Mouse (Mus musculus) lung, embryonic 14.5 days (tissue): Measurements from ENCODE around the gene Gm20388. TPM values are rescaled to one million over a fixed set of nuclear protein-coding genes. Genes with fewer than 3 reads are reported as not detected.

Experiments used
- ATAC-seq: fragments of 200-750 bp; cut with Nextera tagmentation; 2 replicates; pipeline ENCODE4 v1.8.0; 2017; ENCODE audit warnings: mild to moderate bottlenecking, moderate TSS enrichment, moderate library complexity; ENCODE audit not compliant: insufficient read depth
- DNase-seq: peaks from one replicate; pipeline ENCODE4 v3.0.0-alpha.2; 2015
- H3K27ac ChIP-seq: fragments of 300-500 bp; sonication (generic); 2 replicates; pipeline ENCODE4 v1.5.1; 2014; ENCODE audit warnings: low read depth, mild to moderate bottlenecking, moderate library complexity
- H3K27me3 ChIP-seq: fragments of 300-500 bp; sonication (generic); 2 replicates; pipeline ENCODE4 v1.6.1; 2014; ENCODE audit warnings: low read length, control low read depth; ENCODE audit not compliant: insufficient read depth
- H3K36me3 ChIP-seq: fragments of 300-500 bp; sonication (generic); 2 replicates; pipeline ENCODE4 v1.6.1; 2014; ENCODE audit warnings: control low read depth; ENCODE audit not compliant: insufficient read depth
- H3K4me1 ChIP-seq: fragments of 300-500 bp; sonication (generic); 2 replicates; pipeline ENCODE4 v1.6.1; 2014; ENCODE audit warnings: antibody characterized with exemption, control low read depth; ENCODE audit not compliant: insufficient read depth
- H3K4me2 ChIP-seq: fragments of 300-500 bp; sonication (generic); 2 replicates; pipeline ENCODE4 v1.6.1; 2014; ENCODE audit warnings: mild to moderate bottlenecking
- H3K4me3 ChIP-seq: fragments of 300-500 bp; sonication (generic); 2 replicates; pipeline ENCODE4 v1.5.1; 2014; ENCODE audit warnings: low read depth, low read length
- H3K9ac ChIP-seq: fragments of 300-500 bp; sonication (generic); 2 replicates; pipeline ENCODE4 v1.6.1; 2014
- H3K9me3 ChIP-seq: fragments of 300-500 bp; sonication (generic); 2 replicates; pipeline ENCODE4 v1.6.1; 2016; ENCODE audit warnings: low read depth, low read length, control low read depth
- CTCF ChIP-seq: IDR thresholded peaks from 2 replicates; pipeline ENCODE4 v1.5.1; 2016; ENCODE audit warnings: antibody characterized with exemption, low read depth
- WGBS: fragments of 180-500 bp; shearing (Covaris S2); extraction: QIAGEN DNeasy Blood & Tissue Kit; methylation state at CpG from one replicate; pipeline ENCODE4 v1.1.7; 2014; 5-methylcytosine and 5-hydroxymethylcytosine counted together
- polyA plus RNA-seq: library from polyadenylated mRNA; unstranded; fragments of >200 nt; fragmentation: Nextera tagmentation; extraction: Ambion mirVana; gene quantifications from 2 replicates; pipeline ENCODE4 v1.2.1, GENCODE M21; 2014

Gm20388 gene
- polyA plus RNA-seq, 1 experiment from 2014 or later = not detected

GRCm38 (mm10) chr8:121035611-121036010 lies 1125.0 kb downstream of the Gm20388 start:
- no peak for TF ChIP-seq CTCF
- H3K4me3 ChIP-seq = no peak overlapping the region
- H3K9me3 ChIP-seq = no peaks in the 10 kb centered on the region
- no peak overlapping the region for H3K4me2 ChIP-seq
- no peaks in the 10 kb centered on the region for H3K27me3 ChIP-seq
- no peak overlapping the region for H3K9ac ChIP-seq
- ATAC-seq (peak; percentile 29; the same call in 1 of the 2 replicates), DNase-seq (peak; percentile 65)
- no peak overlapping the region; the same call in 1 of the 2 replicates for H3K27ac ChIP-seq
- 36% methylated on average over 8 of the region's 8 CpGs for WGBS
- no peaks in the 10 kb centered on the region for H3K4me1 ChIP-seq
- H3K36me3 ChIP-seq = no peaks in the 10 kb centered on the region

- ATAC-seq = peak; percentile 41; the same call in 1 of the 2 replicates
- Histone ChIP-seq H3K4me2 (peak overlapping the region; percentile 34), H3K27ac (no peak overlapping the region), H3K9me3 (no peaks in the 10 kb centered on the region), H3K9ac (no peak overlapping the region), H3K4me1 (peaks cover 8% of the 10 kb centered on the region; the same call in 1 of the 2 replicates), H3K27me3 (no peaks in the 10 kb centered on the region), H3K36me3 (no peaks in the 10 kb centered on the region), H3K4me3 (no peak overlapping the region)
- peak; percentile 67 for DNase-seq
- TF ChIP-seq CTCF = no peak
- 6% methylated on average over 19 of the region's 19 CpGs for WGBS
These were observed 1133.2 kb downstream of the Gm20388 start for GRCm38 (mm10) chr8:121043719-121044440.

DNA sequence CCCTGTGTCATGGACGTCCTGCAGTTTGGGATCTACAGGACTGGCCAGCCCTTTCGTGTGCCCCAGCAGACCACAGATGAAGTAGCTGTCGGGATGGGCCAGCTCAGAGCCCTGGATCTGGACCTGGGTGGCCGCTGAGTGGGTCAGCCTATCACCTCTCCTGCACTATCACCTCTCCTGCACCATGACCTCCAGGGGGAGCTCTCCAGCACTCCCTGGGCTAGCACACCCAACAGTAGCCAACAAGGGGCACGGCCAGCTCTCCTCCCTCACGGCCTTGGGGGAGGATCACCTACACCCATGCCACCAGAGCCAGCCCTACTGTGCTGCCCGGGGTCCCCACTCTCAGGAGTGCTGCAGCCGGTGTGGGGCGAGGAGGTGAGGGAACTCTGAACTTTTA lies 1136.8 kb downstream of the Gm20388 start:
- H3K4me3 ChIP-seq = no peak overlapping the region
- TF ChIP-seq CTCF = peak; percentile 36
- no peak for ATAC-seq
- peaks cover 8% of the 10 kb centered on the region; the same call in 1 of the 2 replicates for H3K4me1 ChIP-seq
- no peak overlapping the region for H3K9ac ChIP-seq
- 59% methylated on average over 9 of the region's 9 CpGs for WGBS
- H3K27me3 ChIP-seq = no peaks in the 10 kb centered on the region
- no peak overlapping the region for H3K4me2 ChIP-seq
- H3K36me3 ChIP-seq = no peaks in the 10 kb centered on the region
- H3K9me3 ChIP-seq = no peaks in the 10 kb centered on the region
- H3K27ac ChIP-seq = no peak overlapping the region
- no peak for DNase-seq

GRCm38 (mm10) chr8:121058081-121058480 lies 1147.4 kb downstream of the Gm20388 start:
- WGBS = 63% methylated on average over 9 of the region's 9 CpGs
- DNase-seq (no peak), ATAC-seq (no peak)
- Histone ChIP-seq H3K4me1 (no peaks in the 10 kb centered on the region), H3K9me3 (no peaks in the 10 kb centered on the region), H3K9ac (no peak overlapping the region), H3K4me2 (no peak overlapping the region), H3K27ac (no peak overlapping the region), H3K4me3 (no peak overlapping the region), H3K36me3 (peaks cover 52% of the 10 kb centered on the region), H3K27me3 (no peaks in the 10 kb centered on the region)
- no peak for TF ChIP-seq CTCF

- Histone ChIP-seq H3K9me3 (no peaks in the 10 kb centered on the region), H3K9ac (no peak overlapping the region), H3K4me3 (no peak overlapping the region), H3K27ac (no peak overlapping the region), H3K4me2 (no peak overlapping the region), H3K4me1 (no peaks in the 10 kb centered on the region), H3K36me3 (peaks cover 62% of the 10 kb centered on the region), H3K27me3 (no peaks in the 10 kb centered on the region)
- TF ChIP-seq CTCF = no peak
- ATAC-seq = no peak
- no peak for DNase-seq
- 74% methylated on average over 7 of the region's 7 CpGs for WGBS
These were observed 1148.5 kb downstream of the Gm20388 start for GRCm38 (mm10) chr8:121059098-121059497.

- H3K4me1 ChIP-seq = no peaks in the 10 kb centered on the region
- no peak overlapping the region for H3K9ac ChIP-seq
- no peak overlapping the region for H3K4me2 ChIP-seq
- DNase-seq = no peak
- H3K9me3 ChIP-seq = no peaks in the 10 kb centered on the region
- 94% methylated on average over 6 of the region's 6 CpGs for WGBS
- ATAC-seq = no peak
- peaks cover 82% of the 10 kb centered on the region for H3K36me3 ChIP-seq
- H3K4me3 ChIP-seq = no peak overlapping the region
- no peak for TF ChIP-seq CTCF
- H3K27ac ChIP-seq = no peak overlapping the region
- no peaks in the 10 kb centered on the region for H3K27me3 ChIP-seq
These were observed 1151.9 kb downstream of the Gm20388 start for GRCm38 (mm10) chr8:121062521-121062920.

GRCm38 (mm10) chr8:121063649-121064048 lies 1153.0 kb downstream of the Gm20388 start:
- no peak for ATAC-seq
- H3K9me3 ChIP-seq = no peaks in the 10 kb centered on the region
- H3K4me2 ChIP-seq = no peak overlapping the region
- 62% methylated on average over 13 of the region's 13 CpGs for WGBS
- no peak for DNase-seq
- no peak for TF ChIP-seq CTCF
- H3K36me3 ChIP-seq = peaks cover 76% of the 10 kb centered on the region
- H3K9ac ChIP-seq = no peak overlapping the region
- no peaks in the 10 kb centered on the region for H3K27me3 ChIP-seq
- H3K4me3 ChIP-seq = no peak overlapping the region
- no peak overlapping the region for H3K27ac ChIP-seq
- H3K4me1 ChIP-seq = no peaks in the 10 kb centered on the region
